Mouse (Mus musculus): ENCODE measurements around the gene Olfr981. TPM values are rescaled to one million over a fixed set of nuclear protein-coding genes. Genes with fewer than 3 reads are reported as not detected.
"Not testable (repeated sequence)": the region's sequence is repeated elsewhere in the genome, so short reads cannot be mapped to it uniquely, and the experiment has no call there.

Gene Olfr981
- not detected in 2 replicates for polyA plus RNA-seq (2016; fragmentation: Nextera tagmentation; extraction: Ambion mirVana)

DNA sequence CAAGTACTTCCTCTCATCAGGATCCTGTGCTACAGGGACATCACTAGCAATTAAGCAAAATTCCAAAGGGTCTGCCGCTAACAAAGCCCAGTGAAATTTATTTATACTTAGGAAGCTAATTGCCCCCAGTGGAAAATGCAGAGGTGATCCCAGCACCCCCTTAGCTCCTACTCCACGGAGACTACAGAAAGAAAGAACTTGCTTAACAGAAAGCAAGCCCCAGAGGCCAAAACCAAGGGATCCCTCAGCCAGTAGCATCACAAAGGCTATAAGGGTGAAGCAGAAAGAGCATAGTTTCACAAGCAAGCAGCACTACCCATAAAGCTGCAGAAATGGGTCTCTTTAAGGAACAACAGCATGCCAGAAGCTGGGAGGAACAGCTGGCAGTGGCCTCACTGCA is at the start of gene Olfr981:
TSS of gene Olfr981 (plus strand) at position 301 of the 400 bp plus-strand sequence.
- 61% methylated on average over 2 of the region's 2 CpGs for WGBS
- H3K4me1 ChIP-seq, result no peaks in the 10 kb centered on the region
- no peaks in the 10 kb centered on the region for H3K36me3 ChIP-seq
- no peak within 1 kb of the TSS for H3K4me3 ChIP-seq
- no peak for DNase-seq (ENCODE audit: low spot score)
- no peaks in the 10 kb centered on the region for H3K9me3 ChIP-seq (replicated peaks)
- no peak within 1 kb of the TSS for H3K27ac ChIP-seq (replicated peaks)
- H3K27me3 ChIP-seq (ENCODE audit: low read depth, poor library complexity, severe bottlenecking), result no peaks in the 10 kb centered on the region

- H3K4me3 ChIP-seq; H3K9me3 ChIP-seq (replicated peaks): not testable (repeated sequence)
- 86% methylated on average over 1 of the region's 1 CpGs for WGBS
Observed at GRCm38 (mm10) chr9:39976581-39977145, 44.6 kb upstream of the Olfr981 start.

GRCm38 (mm10) chr9:39991813-39992212 is 29.5 kb upstream of the Olfr981 start, which contains the start of gene Olfr978:
Gene Olfr978, plus strand, starts transcription at chr9:39992113.
- H3K4me1 ChIP-seq, result no peaks in the 10 kb centered on the region
- WGBS, result 80% methylated on average over 2 of the region's 2 CpGs

More at GRCm38 (mm10) chr9:39976581-39977145, 44.6 kb upstream of the Olfr981 start:
- DNase-seq (ENCODE audit: low spot score); H3K36me3 ChIP-seq; H3K27me3 ChIP-seq (ENCODE audit: low read depth, poor library complexity, severe bottlenecking); H3K27ac ChIP-seq (replicated peaks); H3K4me1 ChIP-seq: not testable (repeated sequence)

GRCm38 (mm10) chr9:40003365-40003764 is 17.9 kb upstream of the Olfr981 start, which contains the start of gene Olfr979:
Gene Olfr979, minus strand, starts transcription at chr9:40003465.
- DNase-seq (ENCODE audit: low spot score), result no peak
- Histone ChIP-seq H3K27me3 (ENCODE audit: low read depth, poor library complexity, severe bottlenecking) (no peaks in the 10 kb centered on the region), H3K9me3 (replicated peaks) (no peaks in the 10 kb centered on the region), H3K4me1 (no peaks in the 10 kb centered on the region), H3K4me3 (no peak within 1 kb of the TSS), H3K36me3 (no peaks in the 10 kb centered on the region), H3K27ac (replicated peaks) (no peak within 1 kb of the TSS)
- 90% methylated on average over 1 of the region's 1 CpGs for WGBS

More at GRCm38 (mm10) chr9:39991813-39992212, 29.5 kb upstream of the Olfr981 start, which contains the start of gene Olfr978:
- no peak for DNase-seq (ENCODE audit: low spot score)
- no peak within 1 kb of the TSS for H3K27ac ChIP-seq (replicated peaks)
- no peaks in the 10 kb centered on the region for H3K9me3 ChIP-seq (replicated peaks)
- no peaks in the 10 kb centered on the region for H3K36me3 ChIP-seq
- no peaks in the 10 kb centered on the region for H3K27me3 ChIP-seq (ENCODE audit: low read depth, poor library complexity, severe bottlenecking)
- no peak within 1 kb of the TSS for H3K4me3 ChIP-seq

DNA sequence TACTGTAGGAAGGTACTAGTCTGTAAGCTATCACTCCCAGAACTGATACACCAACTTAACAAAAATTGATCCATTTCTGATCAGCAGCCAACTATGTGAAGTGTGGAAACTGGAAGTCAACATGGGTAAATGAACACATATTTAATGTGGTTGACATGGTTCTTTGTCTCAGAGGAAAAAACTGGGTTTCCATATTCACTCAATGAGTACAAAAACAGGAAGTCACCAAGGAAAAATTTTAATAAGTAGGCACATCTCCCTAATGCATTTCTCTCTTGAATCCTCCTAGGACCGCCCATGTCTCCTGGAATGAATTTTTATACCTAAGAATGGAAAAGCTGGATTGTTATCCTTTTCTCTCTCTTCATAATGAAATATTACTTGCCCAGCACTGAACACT is 11.8 kb upstream of the Olfr981 start, which contains the start of gene Olfr980:
TSS of gene Olfr980 (minus strand) at position 101 of the 400 bp plus-strand sequence.
- Histone ChIP-seq H3K4me3 (no peak within 1 kb of the TSS), H3K4me1 (no peaks in the 10 kb centered on the region), H3K9me3 (replicated peaks) (no peaks in the 10 kb centered on the region), H3K27me3 (ENCODE audit: low read depth, poor library complexity, severe bottlenecking) (no peaks in the 10 kb centered on the region), H3K36me3 (no peaks in the 10 kb centered on the region), H3K27ac (replicated peaks) (no peak within 1 kb of the TSS)
- DNase-seq (ENCODE audit: low spot score), result no peak
- 86% methylated on average over 1 of the region's 1 CpGs for WGBS

DNA sequence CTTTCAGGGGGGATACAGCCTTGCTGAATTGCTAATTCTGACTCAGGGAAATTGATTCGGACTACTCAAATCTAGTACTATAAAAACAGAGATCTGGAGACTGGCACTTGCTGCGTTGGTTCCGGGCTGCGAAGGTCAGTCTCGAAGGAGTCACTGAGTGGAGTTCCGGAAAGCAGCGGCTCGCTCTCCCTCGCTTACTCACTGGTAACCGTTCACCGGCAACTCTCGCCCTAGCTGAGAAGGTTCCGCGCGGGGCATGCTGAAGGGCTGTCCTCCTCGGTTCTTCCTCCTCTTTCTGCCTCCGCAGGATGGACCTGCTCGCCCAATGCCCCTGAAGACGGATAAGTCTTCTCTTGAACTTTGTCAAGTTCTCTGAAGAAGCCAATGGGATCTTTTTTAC is 28.9 kb downstream of the Olfr981 start:
- Histone ChIP-seq H3K36me3 (no peaks in the 10 kb centered on the region), H3K9me3 (replicated peaks) (no peaks in the 10 kb centered on the region), H3K27ac (replicated peaks) (no peak overlapping the region), H3K27me3 (ENCODE audit: low read depth, poor library complexity, severe bottlenecking) (no peaks in the 10 kb centered on the region), H3K4me1 (no peaks in the 10 kb centered on the region), H3K4me3 (no peak overlapping the region)
- no peak for DNase-seq (ENCODE audit: low spot score)
- 92% methylated on average over 19 of the region's 19 CpGs for whole genome bisulfite sequencing

DNA sequence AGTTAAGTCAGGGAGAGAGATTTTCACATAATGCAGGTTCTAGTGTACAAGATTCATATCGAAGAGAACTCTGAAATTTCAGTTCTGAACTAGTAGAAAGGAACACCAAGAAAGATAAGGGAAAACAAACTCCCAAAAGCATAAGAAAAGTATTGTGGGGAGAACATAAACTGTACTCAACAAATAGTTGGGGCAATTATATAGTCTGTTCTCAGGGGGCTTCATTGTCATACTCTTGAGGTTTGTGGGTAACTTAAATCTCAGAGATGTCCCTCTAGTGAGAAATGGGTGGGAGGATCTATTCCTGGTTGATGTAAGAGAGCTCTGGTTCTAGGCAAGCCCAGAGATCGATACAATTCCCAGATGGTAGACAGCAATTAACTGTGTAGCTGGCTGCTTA is 52.3 kb downstream of the Olfr981 start, which contains the start of gene Olfr982:
TSS of gene Olfr982 (plus strand) at position 301 of the 400 bp plus-strand sequence.
- no peaks in the 10 kb centered on the region for H3K9me3 ChIP-seq (replicated peaks)
- H3K4me3 ChIP-seq, result no peak within 1 kb of the TSS
- DNase-seq (ENCODE audit: low spot score), result no peak
- no peaks in the 10 kb centered on the region for H3K27me3 ChIP-seq (ENCODE audit: low read depth, poor library complexity, severe bottlenecking)
- WGBS, result 84% methylated on average over 2 of the region's 2 CpGs
- H3K27ac ChIP-seq (replicated peaks), result no peak within 1 kb of the TSS
- no peaks in the 10 kb centered on the region for H3K4me1 ChIP-seq
- H3K36me3 ChIP-seq, result no peaks in the 10 kb centered on the region

Other genes with a start within 250 kb of the Olfr981 start
- not detected in 2 replicates for gene Olfr968, start 238.2 kb upstream of the Olfr981 start, polyA plus RNA-seq (2016; fragmentation: Nextera tagmentation; extraction: Ambion mirVana)
- not detected in 2 replicates for gene Olfr969, start 230.5 kb upstream of the Olfr981 start, polyA plus RNA-seq (2016; fragmentation: Nextera tagmentation; extraction: Ambion mirVana)
- gene Olfr970, start 212.6 kb upstream of the Olfr981 start, polyA plus RNA-seq (2016; fragmentation: Nextera tagmentation; extraction: Ambion mirVana), result not detected in 2 replicates
- not detected in 2 replicates for gene Olfr971, start 184.6 kb upstream of the Olfr981 start, polyA plus RNA-seq (2016; fragmentation: Nextera tagmentation; extraction: Ambion mirVana)
- not detected in 2 replicates for gene Olfr972, start 155.0 kb upstream of the Olfr981 start, polyA plus RNA-seq (2016; fragmentation: Nextera tagmentation; extraction: Ambion mirVana)
- not detected in 2 replicates for gene Olfr229, start 114.1 kb upstream of the Olfr981 start, polyA plus RNA-seq (2016; fragmentation: Nextera tagmentation; extraction: Ambion mirVana)
- not detected in 2 replicates for gene Olfr974, start 84.0 kb upstream of the Olfr981 start, polyA plus RNA-seq (2016; fragmentation: Nextera tagmentation; extraction: Ambion mirVana)
- gene Olfr975, start 69.4 kb upstream of the Olfr981 start, polyA plus RNA-seq (2016; fragmentation: Nextera tagmentation; extraction: Ambion mirVana), result not detected in 2 replicates
- not detected in 2 replicates for gene Olfr976, start 60.3 kb upstream of the Olfr981 start, polyA plus RNA-seq (2016; fragmentation: Nextera tagmentation; extraction: Ambion mirVana)
- gene Olfr978, start 29.4 kb upstream of the Olfr981 start, polyA plus RNA-seq (2016; fragmentation: Nextera tagmentation; extraction: Ambion mirVana), result not detected in 2 replicates
- not detected in 2 replicates for gene Olfr979, start 18.0 kb upstream of the Olfr981 start, polyA plus RNA-seq (2016; fragmentation: Nextera tagmentation; extraction: Ambion mirVana)
- not detected in 2 replicates for gene Olfr980, start 11.9 kb upstream of the Olfr981 start, polyA plus RNA-seq (2016; fragmentation: Nextera tagmentation; extraction: Ambion mirVana)
- not detected in 2 replicates for gene Olfr982, start 52.4 kb downstream of the Olfr981 start, polyA plus RNA-seq (2016; fragmentation: Nextera tagmentation; extraction: Ambion mirVana)
- gene Olfr983, start 72.1 kb downstream of the Olfr981 start, polyA plus RNA-seq (2016; fragmentation: Nextera tagmentation; extraction: Ambion mirVana), result not detected in 2 replicates
- not detected in 2 replicates for gene Olfr984, start 92.7 kb downstream of the Olfr981 start, polyA plus RNA-seq (2016; fragmentation: Nextera tagmentation; extraction: Ambion mirVana)
- not detected in 2 replicates for gene Olfr985, start 108.7 kb downstream of the Olfr981 start, polyA plus RNA-seq (2016; fragmentation: Nextera tagmentation; extraction: Ambion mirVana)
- not detected in 2 replicates for gene Tmem225, start 126.7 kb downstream of the Olfr981 start, polyA plus RNA-seq (2016; fragmentation: Nextera tagmentation; extraction: Ambion mirVana)
- not detected in 2 replicates for gene Olfr986, start 159.5 kb downstream of the Olfr981 start, polyA plus RNA-seq (2016; fragmentation: Nextera tagmentation; extraction: Ambion mirVana)
- gene Zfp202, start 170.9 kb downstream of the Olfr981 start, polyA plus RNA-seq (2016; fragmentation: Nextera tagmentation; extraction: Ambion mirVana), result 7.0 and 7.1 TPM in 2 replicates
- gene Scn3b, start 247.8 kb downstream of the Olfr981 start, polyA plus RNA-seq (2016; fragmentation: Nextera tagmentation; extraction: Ambion mirVana), result 5.4 and 11.7 TPM in 2 replicates

Data from midbrain, embryonic 10.5 days (tissue).